Mouse (Mus musculus): ENCODE measurements at regions not wholly inside any gene's neighbourhood (a gene's known extent, or its start where the extent isn't known, plus 50 kb on each side); places are given as distances from the start of the nearest gene placed in this dataset.
"Not testable (repeated sequence)": the region's sequence is repeated elsewhere in the genome, so short reads cannot be mapped to it uniquely, and the experiment has no call there.

- DNase-seq (ENCODE audit: extremely low spot score in 1 of 2, low spot score in 2 of 2): no peak
- intact Hi-C loops (cut with DNase I): no loop called here
Measured at GRCm38 (mm10) chr5:67487965-67488409, 59.9 kb upstream of the Bend4 start.

GRCm38 (mm10) chr5:67490709-67491108 lies 62.6 kb upstream of the Bend4 start:
- intact Hi-C loops (cut with DNase I); DNase-seq (ENCODE audit: extremely low spot score in 1 of 2, low spot score in 2 of 2): not testable (repeated sequence)

DNA sequence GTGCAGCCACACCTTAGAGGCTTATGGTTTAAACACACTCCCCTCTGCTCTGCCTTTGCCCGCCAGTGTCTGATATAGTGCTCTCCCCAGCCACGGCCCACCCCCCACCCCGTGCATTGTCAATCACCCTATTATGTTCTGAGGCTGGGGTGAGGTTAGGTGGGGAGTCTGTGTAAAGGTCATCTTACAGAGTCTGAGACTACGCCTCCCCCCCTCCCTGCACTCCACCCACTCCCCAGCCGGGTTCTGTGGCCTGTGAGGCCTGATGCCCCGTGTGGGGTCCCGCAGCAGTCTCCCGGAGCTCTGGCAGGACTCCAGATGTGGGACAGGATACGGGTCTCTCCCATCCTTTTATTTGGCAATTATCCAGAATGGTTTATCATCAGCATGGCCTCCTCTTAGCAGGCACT lies 64.8 kb upstream of the Bend4 start:
- DNase-seq (ENCODE audit: extremely low spot score in 1 of 2, low spot score in 2 of 2): no peak
- intact Hi-C loops (cut with DNase I): no loop called here

- intact Hi-C loops (cut with DNase I): no loop called here
- no peak for DNase-seq (ENCODE audit: extremely low spot score in 1 of 2, low spot score in 2 of 2)
Measured at GRCm38 (mm10) chr5:67496710-67497109, 68.6 kb upstream of the Bend4 start.

DNA sequence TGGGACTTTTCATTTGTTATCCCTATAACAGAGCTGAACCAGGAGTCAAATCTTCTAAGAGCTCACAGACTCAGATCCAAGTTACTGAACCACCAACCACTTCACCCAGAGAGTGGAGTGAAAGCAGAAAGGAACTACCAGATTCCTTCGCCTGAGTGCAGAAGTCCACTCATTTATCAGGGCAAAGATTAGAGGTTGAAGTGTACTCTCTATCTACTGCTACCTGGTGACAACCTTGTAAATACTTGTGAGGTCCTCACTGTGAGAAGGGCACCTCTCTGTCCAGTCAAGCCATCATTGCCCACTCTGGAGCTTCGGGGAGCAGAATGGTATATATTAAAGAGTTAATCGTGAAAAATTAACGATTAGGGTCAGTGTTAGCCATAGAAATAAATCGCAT lies 87.4 kb upstream of the Shisa3 start:
- intact Hi-C loops (cut with DNase I): no loop called here
- no peak for DNase-seq (ENCODE audit: extremely low spot score in 1 of 2, low spot score in 2 of 2)

DNA sequence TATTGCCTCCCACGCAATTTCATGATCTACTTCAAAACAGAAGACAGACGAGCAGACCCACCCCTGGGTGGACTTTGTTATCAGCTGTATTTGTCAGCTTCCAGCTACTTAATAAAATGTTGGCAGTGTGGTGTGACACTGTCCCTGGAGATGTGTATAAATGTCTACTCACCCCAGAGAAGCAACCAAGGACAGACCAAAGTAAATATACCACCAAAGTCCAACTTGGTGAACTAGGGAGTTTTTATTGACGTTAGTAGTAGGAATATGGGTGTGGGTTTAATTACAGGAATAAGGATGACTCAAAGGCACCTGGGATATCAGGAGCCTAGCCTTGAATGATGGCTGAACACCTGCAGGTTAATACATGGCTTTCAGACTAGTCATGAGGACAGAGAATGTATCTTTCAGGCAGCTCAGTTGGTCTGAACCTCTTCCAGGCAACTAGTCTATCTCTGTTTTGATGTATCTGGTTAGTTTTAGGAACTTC lies 86.2 kb upstream of the Shisa3 start:
- DNase-seq (ENCODE audit: extremely low spot score in 1 of 2, low spot score in 2 of 2): no peak
- intact Hi-C loops (cut with DNase I): no loop called here

DNA sequence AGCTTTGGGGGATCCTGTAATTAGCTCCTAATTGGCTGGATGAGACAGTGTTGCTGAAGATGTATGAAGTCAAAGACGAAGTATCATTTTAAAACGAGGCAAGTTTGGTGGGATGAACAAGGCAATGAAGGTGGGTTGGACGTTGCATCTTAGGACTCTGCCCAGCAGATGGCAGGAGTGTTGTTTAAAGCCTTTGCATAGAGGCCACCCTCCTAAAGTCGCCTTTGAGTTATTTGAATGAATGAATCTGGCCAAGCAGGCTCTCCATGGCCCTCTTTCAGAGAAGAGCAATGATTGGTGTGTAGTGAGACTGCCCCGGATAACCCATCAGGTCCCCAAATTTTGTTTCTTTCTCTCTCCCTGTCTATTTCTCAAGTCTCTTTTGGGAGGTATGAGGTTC lies 77.5 kb upstream of the Shisa3 start:
- no peak for DNase-seq (ENCODE audit: extremely low spot score in 1 of 2, low spot score in 2 of 2)

DNA sequence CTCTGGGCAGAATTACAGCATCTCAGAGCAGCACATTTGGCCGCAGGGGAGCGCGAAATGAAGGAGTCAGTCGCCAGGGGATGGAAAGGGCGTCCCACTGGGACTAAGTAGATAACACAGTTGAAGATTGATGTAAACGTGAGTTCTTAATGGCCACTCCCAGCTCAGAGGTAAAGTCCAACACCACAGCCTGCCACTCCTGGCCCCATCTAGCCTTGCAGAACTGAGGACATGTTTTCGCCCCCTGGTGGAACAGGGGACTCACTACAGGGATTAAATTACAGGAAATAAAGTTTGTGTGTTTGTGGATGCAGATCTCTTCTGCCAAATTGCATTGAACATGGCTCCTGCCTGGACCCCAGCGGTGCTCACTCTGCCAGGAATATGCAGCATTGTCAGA lies 76.7 kb upstream of the Shisa3 start:
- intact Hi-C loops (cut with DNase I): loop anchor here (10.0 kb wide), 1 partner anchor 584 kb away; no protein-coding TSS in a partner anchor
- no peak for DNase-seq (ENCODE audit: extremely low spot score in 1 of 2, low spot score in 2 of 2)

More for the DNA sequence above, 77.5 kb upstream of the Shisa3 start:
- intact Hi-C loops (cut with DNase I): loop anchor here (10.0 kb wide), 1 partner anchor 585 kb away; no protein-coding TSS in a partner anchor

DNA sequence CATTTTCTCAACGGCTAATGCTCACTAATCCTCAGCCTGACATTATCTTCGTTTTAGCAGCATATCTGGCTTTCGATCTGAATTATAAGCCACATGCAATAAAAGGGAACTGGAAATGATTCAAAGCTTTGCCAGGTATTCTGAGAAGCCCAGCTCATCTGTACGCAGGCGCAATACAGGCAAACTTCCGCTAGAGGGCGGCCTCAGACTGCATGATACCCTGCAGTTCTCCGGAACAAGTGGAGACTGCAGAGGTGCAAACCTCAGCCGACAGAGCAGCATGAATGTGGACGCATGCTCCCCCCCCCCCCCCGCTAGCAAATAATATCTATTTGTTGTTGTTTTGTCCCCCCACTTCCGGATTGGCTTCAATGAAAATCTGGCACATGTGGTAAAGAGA lies 75.3 kb upstream of the Shisa3 start:
- intact Hi-C loops (cut with DNase I): loop anchor here (2.0 to 10.0 kb wide), 2 partner anchors 196 to 582 kb away; no protein-coding TSS in a partner anchor
- peak; percentile 80 to 83 for DNase-seq (ENCODE audit: extremely low spot score in 1 of 2, low spot score in 2 of 2)

DNA sequence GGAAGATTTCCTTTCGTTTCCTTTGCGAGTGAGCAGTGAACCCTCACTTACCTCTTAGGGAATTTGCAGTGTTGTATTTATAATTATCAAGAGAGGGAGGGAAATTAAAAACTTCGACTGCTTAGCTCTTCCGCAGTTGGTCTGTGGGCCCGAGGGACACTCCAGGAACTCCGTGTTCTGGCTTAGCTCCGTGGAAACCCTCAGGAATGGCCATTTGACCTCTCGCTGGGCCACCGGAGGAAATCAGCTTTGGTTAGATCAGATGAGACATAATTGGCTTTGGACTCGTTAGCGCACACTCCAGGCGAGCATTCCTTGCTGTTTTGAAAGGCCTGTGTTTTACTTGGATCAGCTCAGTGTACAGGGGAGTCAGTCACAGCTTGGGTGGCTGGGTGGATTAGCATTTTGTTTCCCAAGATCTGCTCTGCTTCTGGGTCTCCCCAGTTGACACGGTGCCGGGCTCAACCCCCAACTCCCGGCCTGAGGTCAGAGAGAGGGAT lies 74.9 kb upstream of the Shisa3 start:
- DNase-seq (ENCODE audit: extremely low spot score in 1 of 2, low spot score in 2 of 2): no peak
- intact Hi-C loops (cut with DNase I): loop anchor here (2.0 to 10.0 kb wide), 2 partner anchors 196 to 582 kb away; no protein-coding TSS in a partner anchor

DNA sequence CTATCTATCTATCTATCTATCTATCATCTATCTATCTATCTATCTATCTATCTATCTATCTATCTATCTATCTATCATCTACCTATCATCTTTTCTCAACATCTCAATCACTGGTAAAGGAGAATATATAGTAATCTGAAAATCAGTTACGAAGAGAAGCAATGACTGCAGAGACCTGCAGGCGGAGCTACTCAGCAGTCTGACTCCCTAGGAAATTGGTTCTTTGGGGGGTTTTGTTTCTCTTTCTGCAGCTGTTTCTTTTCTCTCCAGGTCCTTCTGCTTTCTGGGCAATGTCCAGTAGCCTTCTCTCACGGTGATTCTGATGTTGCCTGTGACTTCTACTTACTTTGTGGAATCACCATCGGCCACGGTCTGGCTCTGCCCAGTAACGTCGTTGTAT lies 73.6 kb upstream of the Shisa3 start:
- intact Hi-C loops (cut with DNase I): loop anchor here (10.0 kb wide), 1 partner anchor 581 kb away; no protein-coding TSS in a partner anchor
- DNase-seq (ENCODE audit: extremely low spot score in 1 of 2, low spot score in 2 of 2): no peak

- intact Hi-C loops (cut with DNase I): loop anchor here (10.0 kb wide), 1 partner anchor 577 kb away; no protein-coding TSS in a partner anchor
- peak in 1 of 2 experiments; percentile 50 for DNase-seq (ENCODE audit: extremely low spot score in 1 of 2, low spot score in 2 of 2)
Measured at GRCm38 (mm10) chr5:67537990-67538389, 69.7 kb upstream of the Shisa3 start.

DNA sequence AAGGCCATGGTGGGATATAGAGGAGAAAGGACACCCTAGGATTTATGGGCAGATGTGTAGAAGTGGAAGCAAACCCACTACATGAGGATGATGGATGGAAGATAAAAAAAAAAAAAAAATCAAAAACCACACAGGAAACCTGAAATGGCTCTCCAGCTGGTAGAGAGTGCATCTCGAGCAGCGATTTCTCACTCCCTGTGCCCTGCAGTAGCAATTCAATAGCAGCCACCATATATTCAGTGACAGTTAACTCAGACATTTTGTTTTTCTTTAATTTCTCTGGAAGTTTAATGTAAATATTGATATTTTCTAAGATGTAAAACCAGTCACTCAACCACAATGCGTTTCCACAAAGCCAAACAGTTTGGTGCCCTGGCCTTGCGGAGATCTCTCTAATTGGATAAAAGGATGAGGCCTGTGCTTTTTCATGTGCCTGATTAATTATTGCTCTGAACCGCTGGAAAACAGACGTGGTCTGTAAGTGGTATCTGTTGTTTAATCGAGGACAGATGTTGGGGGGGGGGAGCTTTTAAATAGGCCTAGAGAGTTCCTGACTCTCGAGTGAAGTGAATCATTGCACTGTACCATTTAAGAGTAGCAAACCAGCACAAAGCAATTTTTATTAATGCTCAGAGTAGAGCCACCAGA lies 68.0 kb upstream of the Shisa3 start:
- DNase-seq (ENCODE audit: extremely low spot score in 1 of 2, low spot score in 2 of 2): no peak
- intact Hi-C loops (cut with DNase I): loop anchor here (10.0 kb wide), 1 partner anchor 575 kb away; no protein-coding TSS in a partner anchor

DNA sequence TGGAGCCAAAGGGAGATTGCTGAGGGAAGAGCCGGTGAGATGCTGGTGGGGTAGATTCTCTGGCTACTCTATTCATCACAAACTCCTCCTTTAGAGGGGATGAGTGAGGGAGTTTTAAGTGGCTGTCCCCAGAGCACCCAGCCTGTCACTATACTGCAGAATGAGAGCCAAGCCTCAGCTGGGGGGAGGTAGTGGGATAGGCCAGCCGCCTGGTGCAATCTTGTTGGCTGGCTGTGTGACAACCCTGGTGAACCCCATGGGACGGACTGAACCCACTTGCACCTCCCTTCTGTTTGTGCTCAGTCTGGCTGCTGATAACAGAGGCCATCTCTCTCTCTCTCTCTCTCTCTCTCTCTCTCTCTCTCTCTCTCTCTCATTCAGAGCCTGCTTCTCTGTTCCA lies 65.8 kb upstream of the Shisa3 start:
- no peak for DNase-seq (ENCODE audit: extremely low spot score in 1 of 2, low spot score in 2 of 2)

DNA sequence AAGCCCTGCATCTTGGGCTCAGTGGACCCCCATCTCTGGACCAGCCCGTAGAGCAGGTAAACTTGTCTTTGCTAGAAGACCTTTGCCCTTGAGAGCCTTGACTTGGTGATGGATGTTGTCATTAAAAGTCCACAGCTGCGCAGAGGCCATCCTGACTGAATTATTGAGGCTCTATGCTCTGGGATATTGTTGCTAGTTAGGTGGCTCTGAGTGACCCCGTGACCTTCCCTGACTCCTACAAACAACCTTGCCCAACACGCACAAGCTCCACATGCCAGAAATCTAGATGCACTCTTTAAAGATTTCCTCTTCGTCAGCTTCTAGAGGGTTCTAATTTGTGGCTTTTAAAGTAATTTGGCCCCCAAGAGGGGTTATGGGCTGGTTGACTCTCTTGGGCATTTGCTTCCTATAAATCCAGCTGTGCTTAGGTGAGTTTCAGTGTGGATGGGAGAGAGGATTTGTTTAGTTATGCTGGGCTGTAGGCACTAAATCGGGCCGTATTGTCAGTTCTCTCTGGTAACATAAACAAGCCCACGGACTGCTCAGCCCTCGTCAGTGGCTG lies 63.6 kb upstream of the Shisa3 start:
- no peak for DNase-seq (ENCODE audit: extremely low spot score in 1 of 2, low spot score in 2 of 2)
- intact Hi-C loops (cut with DNase I): no loop called here

More for the DNA sequence above, 65.8 kb upstream of the Shisa3 start:
- intact Hi-C loops (cut with DNase I): no loop called here

GRCm38 (mm10) chr5:67550257-67550656 lies 57.4 kb upstream of the Shisa3 start:
- no peak for DNase-seq (ENCODE audit: extremely low spot score in 1 of 2, low spot score in 2 of 2)
- intact Hi-C loops (cut with DNase I): no loop called here

DNA sequence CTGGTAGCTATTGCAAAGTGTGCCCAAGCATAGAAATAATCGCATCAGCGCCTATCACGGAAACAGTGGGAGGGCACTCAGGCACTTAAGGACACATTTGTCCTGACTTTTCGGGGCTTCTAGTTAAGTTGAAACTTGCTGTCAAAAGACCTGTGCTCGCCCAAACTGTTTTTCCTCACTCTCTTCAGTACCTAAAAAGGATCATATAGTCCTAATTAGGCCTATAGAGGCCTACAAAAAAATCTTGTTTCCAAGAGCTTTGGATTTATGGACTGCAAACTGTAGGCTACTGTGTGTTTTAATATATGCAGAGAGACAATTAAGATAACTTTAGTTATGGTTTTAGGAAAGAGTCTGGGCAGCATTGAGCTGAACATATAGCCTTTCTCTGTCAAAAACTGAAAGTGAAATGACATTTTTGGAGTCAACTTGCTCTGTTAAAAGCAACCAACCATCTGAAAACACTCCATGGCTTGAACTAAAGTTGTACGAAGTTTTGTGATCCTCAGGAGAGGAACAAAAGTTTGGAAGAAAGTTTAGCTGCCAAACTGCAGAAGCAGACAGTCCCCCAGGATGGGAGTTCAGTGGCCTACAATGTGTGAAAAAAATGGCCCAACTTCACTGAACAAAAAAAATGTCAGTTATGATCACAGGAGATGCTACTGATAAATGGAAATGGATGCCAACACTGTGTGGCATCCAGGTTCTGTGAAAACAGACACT lies 55.9 kb upstream of the Shisa3 start:
- no peak for DNase-seq (ENCODE audit: extremely low spot score in 1 of 2, low spot score in 2 of 2)
- intact Hi-C loops (cut with DNase I): no loop called here

DNA sequence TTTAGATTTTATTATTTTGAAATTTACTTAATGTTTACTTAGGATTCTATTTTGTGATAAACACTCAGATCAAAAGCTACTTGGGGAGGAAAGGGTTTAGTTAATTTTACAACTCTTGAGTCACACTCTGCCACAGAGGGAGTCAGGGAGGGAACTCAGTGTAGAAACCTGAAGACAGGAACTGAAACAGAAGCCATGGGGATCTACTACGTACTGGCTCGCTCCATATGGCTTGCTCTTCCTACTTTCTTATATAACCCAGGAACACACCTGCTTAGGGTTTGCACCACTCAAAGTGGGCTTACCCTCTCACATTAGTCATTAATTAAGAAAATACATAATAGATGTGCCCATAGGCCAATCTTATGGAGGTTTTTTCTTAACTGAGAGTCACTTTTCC lies 54.8 kb upstream of the Shisa3 start:
- intact Hi-C loops (cut with DNase I): no loop called here
- no peak for DNase-seq (ENCODE audit: extremely low spot score in 1 of 2, low spot score in 2 of 2)

Data from left cerebral cortex, postnatal 10 days (tissue).